Mouse (Mus musculus): Measurements from ENCODE around the gene Prg3. TPM values are rescaled to one million over a fixed set of nuclear protein-coding genes. Genes with fewer than 3 reads are reported as not detected.

Gene Prg3
- polyA plus RNA-seq, 1 experiment from 2014 or later: 0.28 TPM

DNA sequence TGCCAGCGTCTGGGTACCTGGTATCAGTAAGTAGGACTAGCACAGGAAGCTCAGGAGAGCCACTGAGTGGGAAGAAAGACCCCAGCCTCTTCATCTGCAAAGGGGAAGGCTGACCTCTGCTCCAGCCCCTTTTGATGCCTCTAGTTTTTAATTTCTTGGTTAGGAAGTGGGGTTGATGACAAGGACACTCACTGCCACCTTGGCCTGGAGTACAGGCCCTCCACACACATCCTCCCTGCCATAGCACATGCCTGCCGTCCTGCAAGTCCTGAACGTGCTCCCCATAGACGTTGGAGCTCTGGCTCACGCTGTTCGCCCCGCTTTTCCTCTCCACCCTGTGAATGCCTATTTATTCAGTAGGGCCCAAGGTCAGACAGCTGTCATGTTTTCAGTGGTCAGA lies 18.6 kb downstream of the Prg3 start:
- H3K4me1 ChIP-seq (ENCODE audit: control insufficient read depth, insufficient read depth, low read length): peaks cover 2% of the 10 kb centered on the region; the same call in 1 of the 2 replicates

DNA sequence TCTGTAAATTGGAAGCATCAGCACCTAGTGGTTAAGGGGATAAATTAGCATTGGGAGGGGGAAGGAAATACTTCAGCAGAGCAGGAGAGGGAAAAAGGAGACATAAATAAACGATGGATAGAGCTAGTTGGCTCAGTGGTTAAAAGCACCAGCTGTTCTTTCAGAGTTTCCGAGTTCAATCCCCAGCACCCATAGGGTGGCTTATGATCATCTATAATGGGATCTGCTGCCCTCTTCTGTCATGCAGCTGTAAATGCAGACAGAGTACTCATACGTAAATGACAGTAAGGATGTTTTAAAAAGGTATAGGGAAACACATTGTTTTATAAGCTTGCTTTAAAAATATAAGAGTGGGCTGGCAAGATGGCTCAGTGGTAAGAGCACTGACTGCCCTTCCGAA lies 19.7 kb downstream of the Prg3 start:
- WGBS: 29% methylated on average over 4 of the region's 4 CpGs
- H3K27ac ChIP-seq (ENCODE audit: low read length): no peak overlapping the region
- H3K27me3 ChIP-seq (ENCODE audit: control insufficient read depth, insufficient read depth, low read length): no peaks in the 10 kb centered on the region
- no peak overlapping the region for H3K4me2 ChIP-seq (ENCODE audit: low read depth, low read length)
- H3K9ac ChIP-seq (ENCODE audit: low read length): no peak overlapping the region
- no peaks in the 10 kb centered on the region for H3K9me3 ChIP-seq (replicated peaks; ENCODE audit: control insufficient read depth, low read length)
- peaks cover 13% of the 10 kb centered on the region for H3K4me1 ChIP-seq (ENCODE audit: control insufficient read depth, insufficient read depth, low read length)
- H3K4me3 ChIP-seq (replicated peaks; ENCODE audit: low read length): no peak overlapping the region
- H3K36me3 ChIP-seq (ENCODE audit: control insufficient read depth, insufficient read depth, low read length): no peaks in the 10 kb centered on the region
- no peak for ATAC-seq (ENCODE audit: insufficient read depth, low FRiP score)

More for the DNA sequence above, 18.6 kb downstream of the Prg3 start:
- no peak for ATAC-seq (ENCODE audit: insufficient read depth, low FRiP score)
- Histone ChIP-seq H3K27ac (ENCODE audit: low read length) (no peak overlapping the region), H3K9ac (ENCODE audit: low read length) (no peak overlapping the region), H3K4me3 (replicated peaks; ENCODE audit: low read length) (no peak overlapping the region), H3K27me3 (ENCODE audit: control insufficient read depth, insufficient read depth, low read length) (no peaks in the 10 kb centered on the region), H3K9me3 (replicated peaks; ENCODE audit: control insufficient read depth, low read length) (no peaks in the 10 kb centered on the region), H3K36me3 (ENCODE audit: control insufficient read depth, insufficient read depth, low read length) (no peaks in the 10 kb centered on the region), H3K4me2 (ENCODE audit: low read depth, low read length) (no peak overlapping the region)
- 79% methylated on average over 7 of the region's 7 CpGs for WGBS

DNA sequence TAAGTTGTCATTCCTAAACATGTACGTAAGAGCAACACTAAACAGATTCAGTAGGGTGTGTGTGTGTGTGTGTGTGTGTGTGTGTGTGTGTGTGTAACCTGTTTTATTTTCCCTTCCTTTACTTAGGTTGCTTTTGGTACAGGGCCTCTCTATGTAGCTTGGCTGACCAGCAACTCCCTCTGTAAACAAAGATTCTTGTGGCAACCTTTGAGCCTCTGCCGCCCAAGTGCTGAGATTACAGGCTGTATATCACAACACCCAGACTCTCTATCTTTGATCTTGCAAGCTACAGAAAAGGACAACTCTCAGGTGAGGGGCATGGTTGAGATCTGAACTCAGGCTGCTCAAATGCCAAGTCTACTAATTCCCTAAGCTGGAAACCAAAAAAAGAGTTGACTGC lies 21.2 kb downstream of the Prg3 start:
- Histone ChIP-seq H3K27me3 (ENCODE audit: control insufficient read depth, insufficient read depth, low read length) (no peaks in the 10 kb centered on the region), H3K4me1 (ENCODE audit: control insufficient read depth, insufficient read depth, low read length) (peaks cover 14% of the 10 kb centered on the region), H3K9ac (ENCODE audit: low read length) (no peak overlapping the region), H3K4me3 (replicated peaks; ENCODE audit: low read length) (no peak overlapping the region), H3K27ac (ENCODE audit: low read length) (no peak overlapping the region), H3K4me2 (ENCODE audit: low read depth, low read length) (no peak overlapping the region), H3K9me3 (replicated peaks; ENCODE audit: control insufficient read depth, low read length) (no peaks in the 10 kb centered on the region), H3K36me3 (ENCODE audit: control insufficient read depth, insufficient read depth, low read length) (no peaks in the 10 kb centered on the region)
- WGBS: 46% methylated on average over 2 of the region's 2 CpGs
- ATAC-seq (ENCODE audit: insufficient read depth, low FRiP score): 0 out of 2 replicates have a peak, but pooled peaks have one; percentile 26

DNA sequence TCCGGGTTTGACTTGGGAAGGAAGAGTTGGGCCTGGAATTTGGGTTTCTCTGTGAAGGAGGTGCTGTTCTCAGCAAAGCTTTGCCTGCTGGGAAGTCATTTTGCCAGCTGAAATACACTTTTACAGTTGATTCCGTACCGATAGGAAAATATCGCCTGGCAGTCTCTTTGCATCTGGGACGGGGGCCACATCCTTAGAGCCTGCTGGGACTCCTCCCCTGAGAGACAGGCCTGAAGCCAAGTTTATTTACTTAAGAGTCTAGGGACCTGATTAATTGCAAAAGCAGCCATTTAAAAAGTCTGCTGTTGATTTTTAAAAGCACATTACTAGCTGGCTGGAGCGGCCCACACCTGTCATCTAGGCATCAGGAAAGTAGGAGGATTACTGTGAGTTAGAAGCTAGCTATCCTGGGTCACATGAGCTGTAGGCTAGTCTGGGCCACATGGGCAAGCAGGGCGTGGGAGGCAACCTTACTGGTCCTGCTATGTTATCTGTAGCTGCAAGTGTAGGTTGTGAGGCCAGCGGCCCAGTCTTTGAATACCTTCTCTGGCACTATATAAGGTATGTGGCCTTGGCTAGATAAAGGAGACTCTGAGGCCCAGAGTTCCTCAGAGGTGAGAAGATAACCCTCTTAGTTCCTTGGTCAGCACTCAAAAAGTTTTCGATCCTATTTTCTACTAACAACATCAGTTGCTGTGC lies 24.0 kb downstream of the Prg3 start:
- Histone ChIP-seq H3K9ac (ENCODE audit: low read length) (no peak overlapping the region), H3K27ac (ENCODE audit: low read length) (peak overlapping the region; percentile 1; the same call in 1 of the 2 replicates), H3K27me3 (ENCODE audit: control insufficient read depth, insufficient read depth, low read length) (no peaks in the 10 kb centered on the region), H3K4me2 (ENCODE audit: low read depth, low read length) (no peak overlapping the region), H3K4me1 (ENCODE audit: control insufficient read depth, insufficient read depth, low read length) (peaks cover 14% of the 10 kb centered on the region), H3K9me3 (replicated peaks; ENCODE audit: control insufficient read depth, low read length) (no peaks in the 10 kb centered on the region), H3K4me3 (replicated peaks; ENCODE audit: low read length) (no peak overlapping the region), H3K36me3 (ENCODE audit: control insufficient read depth, insufficient read depth, low read length) (no peaks in the 10 kb centered on the region)
- 29% methylated on average over 9 of the region's 9 CpGs for whole genome bisulfite sequencing
- ATAC-seq (ENCODE audit: insufficient read depth, low FRiP score): peak; percentile 86

DNA sequence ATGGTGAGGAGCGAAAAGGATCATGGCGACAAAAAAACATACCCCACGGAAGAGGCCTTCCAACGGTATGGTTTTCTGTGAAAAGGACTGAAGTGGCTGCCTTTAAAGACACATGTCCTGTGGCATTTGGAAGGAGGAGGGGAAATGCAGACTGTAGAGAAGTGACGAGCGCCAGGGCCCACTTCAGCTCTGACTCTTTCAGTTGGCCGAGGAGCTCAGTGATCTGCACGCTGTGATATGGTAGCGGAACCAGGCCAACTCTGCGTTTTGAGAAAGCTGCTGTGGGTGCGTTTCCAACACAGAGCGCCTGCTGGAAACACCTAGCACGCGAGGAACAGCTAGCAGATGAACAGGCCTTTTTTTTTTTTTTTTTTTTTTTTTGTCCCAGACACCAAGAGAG lies 24.7 kb downstream of the Prg3 start:
- Histone ChIP-seq H3K4me2 (ENCODE audit: low read depth, low read length) (no peak overlapping the region), H3K27ac (ENCODE audit: low read length) (peak overlapping the region; percentile 1; the same call in 1 of the 2 replicates), H3K4me1 (ENCODE audit: control insufficient read depth, insufficient read depth, low read length) (peaks cover 14% of the 10 kb centered on the region), H3K9me3 (replicated peaks; ENCODE audit: control insufficient read depth, low read length) (no peaks in the 10 kb centered on the region; the same call in 1 of the 2 replicates), H3K27me3 (ENCODE audit: control insufficient read depth, insufficient read depth, low read length) (no peaks in the 10 kb centered on the region), H3K36me3 (ENCODE audit: control insufficient read depth, insufficient read depth, low read length) (no peaks in the 10 kb centered on the region), H3K9ac (ENCODE audit: low read length) (no peak overlapping the region), H3K4me3 (replicated peaks; ENCODE audit: low read length) (no peak overlapping the region)
- ATAC-seq (ENCODE audit: insufficient read depth, low FRiP score): no peak
- 77% methylated on average over 14 of the region's 14 CpGs for WGBS

DNA sequence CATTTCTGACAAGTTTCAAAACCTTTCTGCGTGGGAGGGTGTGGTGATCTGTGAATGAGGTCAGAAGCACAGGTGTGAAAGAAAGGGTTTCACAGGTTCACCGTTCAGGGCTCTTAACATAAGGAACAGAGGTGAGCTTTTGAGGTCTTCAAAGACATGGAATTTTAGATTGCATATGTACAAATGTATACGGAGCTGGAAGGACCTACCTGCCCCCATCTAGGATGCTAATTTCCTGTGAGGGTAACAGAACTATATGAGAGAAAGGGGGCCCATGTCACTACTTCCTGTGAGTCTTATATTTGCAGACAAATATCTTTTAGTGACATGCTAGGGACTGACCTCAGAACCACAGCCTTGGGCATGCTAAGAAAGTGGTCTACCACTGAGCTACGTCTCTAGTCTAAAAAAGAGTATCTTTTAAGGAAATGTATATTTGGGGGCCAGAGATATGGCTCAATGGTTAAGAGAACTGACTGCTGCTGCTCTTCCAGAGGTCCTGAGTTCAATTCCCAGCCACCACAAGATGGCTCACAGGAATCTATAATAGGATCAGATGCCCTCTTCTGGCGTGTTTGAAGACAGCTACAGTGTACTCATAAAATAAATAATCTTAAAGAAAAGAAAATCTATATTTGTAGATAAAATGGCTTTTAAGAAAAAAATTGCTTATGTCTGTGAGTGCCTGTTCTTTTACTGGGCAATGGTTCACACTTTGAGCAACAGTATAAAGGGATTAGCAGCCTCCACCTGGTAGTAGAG lies 26.0 kb downstream of the Prg3 start:
- Histone ChIP-seq H3K4me2 (ENCODE audit: low read depth, low read length) (no peak overlapping the region), H3K36me3 (ENCODE audit: control insufficient read depth, insufficient read depth, low read length) (no peaks in the 10 kb centered on the region), H3K9me3 (replicated peaks; ENCODE audit: control insufficient read depth, low read length) (no peaks in the 10 kb centered on the region; the same call in 1 of the 2 replicates), H3K4me3 (replicated peaks; ENCODE audit: low read length) (no peak overlapping the region), H3K27ac (ENCODE audit: low read length) (no peak overlapping the region), H3K27me3 (ENCODE audit: control insufficient read depth, insufficient read depth, low read length) (no peaks in the 10 kb centered on the region), H3K4me1 (ENCODE audit: control insufficient read depth, insufficient read depth, low read length) (peaks cover 14% of the 10 kb centered on the region), H3K9ac (ENCODE audit: low read length) (no peak overlapping the region)
- 72% methylated on average over 5 of the region's 5 CpGs for WGBS
- no peak for ATAC-seq (ENCODE audit: insufficient read depth, low FRiP score)

DNA sequence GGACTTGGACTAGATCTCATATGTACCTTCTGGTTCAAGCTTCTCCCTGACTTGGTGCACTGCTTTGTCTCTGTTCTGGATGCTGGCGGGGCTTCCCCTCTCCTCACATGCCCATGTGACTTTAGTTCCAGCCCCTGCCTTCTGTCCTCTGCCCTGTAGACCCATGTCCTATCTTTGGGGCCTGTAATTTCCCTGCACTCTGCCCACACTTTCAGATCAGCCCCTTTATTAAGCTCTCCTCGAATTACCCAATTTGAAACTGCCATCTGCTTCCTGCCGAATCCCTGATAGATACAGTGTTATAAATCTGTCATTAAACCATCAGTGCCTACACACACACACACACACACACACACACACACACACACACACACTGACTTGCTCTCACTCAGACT lies 26.6 kb downstream of the Prg3 start:
- Histone ChIP-seq H3K4me1 (ENCODE audit: control insufficient read depth, insufficient read depth, low read length) (peaks cover 14% of the 10 kb centered on the region), H3K4me3 (replicated peaks; ENCODE audit: low read length) (no peak overlapping the region), H3K36me3 (ENCODE audit: control insufficient read depth, insufficient read depth, low read length) (no peaks in the 10 kb centered on the region), H3K9ac (ENCODE audit: low read length) (no peak overlapping the region), H3K4me2 (ENCODE audit: low read depth, low read length) (no peak overlapping the region), H3K27ac (ENCODE audit: low read length) (no peak overlapping the region), H3K9me3 (replicated peaks; ENCODE audit: control insufficient read depth, low read length) (no peaks in the 10 kb centered on the region; the same call in 1 of the 2 replicates), H3K27me3 (ENCODE audit: control insufficient read depth, insufficient read depth, low read length) (no peaks in the 10 kb centered on the region)
- ATAC-seq (ENCODE audit: insufficient read depth, low FRiP score): no peak
- 37% methylated on average over 3 of the region's 3 CpGs for WGBS

DNA sequence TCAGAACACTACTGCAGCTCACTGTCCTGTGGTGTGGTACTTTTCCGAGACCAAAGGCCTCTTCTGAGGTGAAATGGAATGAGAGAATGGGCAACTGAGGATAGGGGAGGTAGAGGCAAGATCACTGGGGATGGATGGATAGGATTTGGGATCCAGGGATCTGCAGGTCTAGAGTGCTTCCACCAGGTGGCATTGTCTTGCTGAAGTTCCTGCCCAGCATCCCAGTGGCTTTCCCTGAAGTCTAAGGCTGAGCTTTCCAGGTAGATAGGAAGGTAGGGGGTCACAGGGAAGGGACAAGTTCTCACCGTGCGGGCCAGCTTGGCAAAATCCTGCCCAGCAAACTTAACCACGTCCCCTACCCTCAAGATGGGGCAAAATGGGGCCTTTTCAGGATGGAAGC lies 34.0 kb downstream of the Prg3 start:
- Histone ChIP-seq H3K36me3 (ENCODE audit: control insufficient read depth, insufficient read depth, low read length) (no peaks in the 10 kb centered on the region), H3K9ac (ENCODE audit: low read length) (no peak overlapping the region), H3K4me3 (replicated peaks; ENCODE audit: low read length) (no peak overlapping the region), H3K27ac (ENCODE audit: low read length) (no peak overlapping the region), H3K27me3 (ENCODE audit: control insufficient read depth, insufficient read depth, low read length) (no peaks in the 10 kb centered on the region), H3K9me3 (replicated peaks; ENCODE audit: control insufficient read depth, low read length) (no peaks in the 10 kb centered on the region; the same call in 1 of the 2 replicates), H3K4me2 (ENCODE audit: low read depth, low read length) (no peak overlapping the region), H3K4me1 (ENCODE audit: control insufficient read depth, insufficient read depth, low read length) (no peaks in the 10 kb centered on the region)
- peak; percentile 21; the same call in 1 of the 2 replicates for ATAC-seq (ENCODE audit: insufficient read depth, low FRiP score)
- 19% methylated on average over 4 of the region's 4 CpGs for WGBS

DNA sequence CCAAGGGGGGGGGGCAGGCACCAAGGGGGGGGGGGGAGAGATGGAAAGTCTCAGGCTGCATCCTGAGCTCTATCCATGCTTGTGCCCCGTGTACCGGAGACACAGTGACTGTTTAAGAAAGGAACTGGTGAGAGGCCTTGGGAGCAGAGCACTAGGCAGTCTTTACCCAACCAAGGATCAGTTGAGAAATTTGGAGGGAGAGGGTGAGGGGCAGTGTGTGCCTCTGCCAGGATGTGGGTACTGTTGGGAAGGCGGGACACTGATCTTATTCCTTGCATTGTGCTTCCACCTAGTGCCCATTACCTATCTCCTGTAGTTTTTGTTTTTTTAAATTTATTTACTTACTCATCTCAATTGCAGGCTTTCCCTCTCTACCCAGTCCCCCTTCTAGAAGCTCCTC lies 38.2 kb downstream of the Prg3 start:
- no peaks in the 10 kb centered on the region for H3K36me3 ChIP-seq (ENCODE audit: control insufficient read depth, insufficient read depth, low read length)
- H3K27ac ChIP-seq (ENCODE audit: low read length): no peak overlapping the region
- no peaks in the 10 kb centered on the region; the same call in 1 of the 2 replicates for H3K4me1 ChIP-seq (ENCODE audit: control insufficient read depth, insufficient read depth, low read length)
- H3K27me3 ChIP-seq (ENCODE audit: control insufficient read depth, insufficient read depth, low read length): no peaks in the 10 kb centered on the region
- WGBS: 81% methylated on average over 3 of the region's 3 CpGs
- ATAC-seq (ENCODE audit: insufficient read depth, low FRiP score): no peak
- H3K9ac ChIP-seq (ENCODE audit: low read length): no peak overlapping the region
- H3K4me2 ChIP-seq (ENCODE audit: low read depth, low read length): no peak overlapping the region
- H3K4me3 ChIP-seq (replicated peaks; ENCODE audit: low read length): no peak overlapping the region
- H3K9me3 ChIP-seq (replicated peaks; ENCODE audit: control insufficient read depth, low read length): no peaks in the 10 kb centered on the region
